Mouse (Mus musculus): ENCODE measurements around the gene Eif4g2. TPM values are rescaled to one million over a fixed set of nuclear protein-coding genes. Genes with fewer than 3 reads are reported as not detected.

Gene Eif4g2
- polyA plus RNA-seq, 1 experiment from 2014 or later: 913 TPM

DNA sequence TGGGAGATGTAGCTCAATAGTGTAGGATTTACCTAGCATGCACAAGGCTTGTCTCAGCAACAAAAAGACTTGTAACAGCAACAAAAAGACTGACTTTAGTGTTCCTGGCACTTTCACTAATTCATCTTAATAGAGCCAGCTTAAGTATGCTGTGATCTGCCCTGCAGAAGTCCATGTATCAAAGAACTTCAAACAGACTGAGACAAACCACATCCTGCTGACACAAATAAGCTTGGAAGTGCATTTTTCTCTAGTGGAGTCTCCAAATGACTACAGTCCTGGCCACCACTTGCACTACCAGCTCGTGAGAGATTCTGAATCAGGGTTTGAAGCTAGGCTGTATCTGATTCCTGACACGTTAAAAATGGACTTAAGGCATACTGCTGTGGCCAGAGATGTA lies 26.7 kb upstream of the Eif4g2 start:
- ATAC-seq (ENCODE audit: low read depth) (no peak), DNase-seq (ENCODE audit: low spot score) (no peak)
- no peak overlapping the region for H3K4me2 ChIP-seq (ENCODE audit: low read depth, low read length)
- H3K27ac ChIP-seq (replicated peaks; ENCODE audit: low read depth, low read length): no peak overlapping the region; the same call in 1 of the 2 replicates
- H3K9ac ChIP-seq (ENCODE audit: low read depth, low read length): no peak overlapping the region
- no peaks in the 10 kb centered on the region for H3K4me1 ChIP-seq (ENCODE audit: control insufficient read depth, insufficient read depth, low read length)
- H3K27me3 ChIP-seq (replicated peaks; ENCODE audit: control insufficient read depth, insufficient read depth, low read length): no peaks in the 10 kb centered on the region
- peaks cover 11% of the 10 kb centered on the region for H3K36me3 ChIP-seq (ENCODE audit: control insufficient read depth, insufficient read depth, low read length)
- WGBS: 70% methylated on average over 2 of the region's 2 CpGs
- no peak overlapping the region for H3K4me3 ChIP-seq (ENCODE audit: low read depth, low read length)
- H3K9me3 ChIP-seq (ENCODE audit: control insufficient read depth, low read length): no peaks in the 10 kb centered on the region

DNA sequence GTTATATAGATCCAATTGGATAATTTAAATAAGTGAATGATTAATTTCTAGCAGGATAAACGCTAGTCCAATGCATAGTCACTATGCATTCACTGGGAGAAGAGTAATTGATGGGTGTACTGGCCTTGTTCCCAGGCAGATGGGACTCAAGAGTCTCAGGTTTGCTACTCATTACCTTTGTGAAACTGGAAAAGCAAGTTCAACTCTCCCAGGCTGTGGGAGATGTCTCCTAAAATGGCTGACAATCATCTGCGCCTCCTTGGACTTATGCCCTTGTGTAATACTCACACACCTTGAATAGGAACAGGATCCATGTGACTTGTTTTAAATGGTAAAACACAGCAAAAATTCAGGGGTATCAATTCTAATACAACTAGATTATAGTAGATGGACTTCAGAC lies 26.3 kb upstream of the Eif4g2 start:
- no peak overlapping the region for H3K9ac ChIP-seq (ENCODE audit: low read depth, low read length)
- peak; percentile 58 for DNase-seq (ENCODE audit: low spot score)
- ATAC-seq (ENCODE audit: low read depth): no peak
- WGBS: 88% methylated on average over 2 of the region's 2 CpGs
- H3K4me2 ChIP-seq (ENCODE audit: low read depth, low read length): no peak overlapping the region
- peaks cover 8% of the 10 kb centered on the region for H3K36me3 ChIP-seq (ENCODE audit: control insufficient read depth, insufficient read depth, low read length)
- H3K9me3 ChIP-seq (ENCODE audit: control insufficient read depth, low read length): no peaks in the 10 kb centered on the region
- H3K27ac ChIP-seq (replicated peaks; ENCODE audit: low read depth, low read length): no peak overlapping the region
- H3K4me3 ChIP-seq (ENCODE audit: low read depth, low read length): no peak overlapping the region
- no peaks in the 10 kb centered on the region for H3K4me1 ChIP-seq (ENCODE audit: control insufficient read depth, insufficient read depth, low read length)
- H3K27me3 ChIP-seq (replicated peaks; ENCODE audit: control insufficient read depth, insufficient read depth, low read length): no peaks in the 10 kb centered on the region

- H3K9ac ChIP-seq (ENCODE audit: low read depth, low read length): no peak overlapping the region
- H3K4me3 ChIP-seq (ENCODE audit: low read depth, low read length): no peak overlapping the region
- no peaks in the 10 kb centered on the region for H3K4me1 ChIP-seq (ENCODE audit: control insufficient read depth, insufficient read depth, low read length)
- no peak for ATAC-seq (ENCODE audit: low read depth)
- H3K9me3 ChIP-seq (ENCODE audit: control insufficient read depth, low read length): no peaks in the 10 kb centered on the region
- no peaks in the 10 kb centered on the region for H3K27me3 ChIP-seq (replicated peaks; ENCODE audit: control insufficient read depth, insufficient read depth, low read length)
- H3K27ac ChIP-seq (replicated peaks; ENCODE audit: low read depth, low read length): no peak overlapping the region
- H3K4me2 ChIP-seq (ENCODE audit: low read depth, low read length): no peak overlapping the region
- DNase-seq (ENCODE audit: low spot score): no peak
- 96% methylated on average over 1 of the region's 1 CpGs for WGBS
- H3K36me3 ChIP-seq (ENCODE audit: control insufficient read depth, insufficient read depth, low read length): no peaks in the 10 kb centered on the region
These were observed 15.4 kb upstream of the Eif4g2 start for GRCm38 (mm10) chr7:111098196-111098595.

DNA sequence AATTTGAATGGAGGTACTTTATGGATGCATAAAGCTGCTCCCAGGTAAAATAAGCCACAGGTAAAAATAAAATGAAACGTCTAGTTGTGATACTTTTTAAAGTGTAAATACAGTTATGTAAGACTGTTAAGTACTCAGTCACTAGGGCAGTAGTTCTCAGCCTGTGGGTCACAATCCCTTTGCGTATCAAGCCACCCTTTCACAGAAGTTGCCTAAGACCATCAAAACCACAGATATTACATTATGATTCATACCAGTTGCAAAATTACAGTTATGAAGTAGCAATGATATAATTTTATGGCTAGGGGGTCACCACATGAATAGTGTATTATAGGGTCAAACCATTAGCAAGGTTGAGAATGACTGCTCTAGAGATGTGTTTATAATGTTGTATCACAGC lies 12.3 kb upstream of the Eif4g2 start:
- Histone ChIP-seq H3K4me3 (ENCODE audit: low read depth, low read length) (no peak overlapping the region), H3K4me1 (ENCODE audit: control insufficient read depth, insufficient read depth, low read length) (no peaks in the 10 kb centered on the region), H3K9me3 (ENCODE audit: control insufficient read depth, low read length) (no peaks in the 10 kb centered on the region), H3K27me3 (replicated peaks; ENCODE audit: control insufficient read depth, insufficient read depth, low read length) (no peaks in the 10 kb centered on the region), H3K27ac (replicated peaks; ENCODE audit: low read depth, low read length) (no peak overlapping the region), H3K4me2 (ENCODE audit: low read depth, low read length) (no peak overlapping the region), H3K9ac (ENCODE audit: low read depth, low read length) (no peak overlapping the region), H3K36me3 (ENCODE audit: control insufficient read depth, insufficient read depth, low read length) (no peaks in the 10 kb centered on the region)
- ATAC-seq (ENCODE audit: low read depth) (no peak), DNase-seq (ENCODE audit: low spot score) (no peak)
- WGBS: 73% methylated on average over 2 of the region's 2 CpGs

- Histone ChIP-seq H3K9ac (ENCODE audit: low read depth, low read length) (no peak overlapping the region), H3K4me3 (ENCODE audit: low read depth, low read length) (no peak overlapping the region), H3K27me3 (replicated peaks; ENCODE audit: control insufficient read depth, insufficient read depth, low read length) (no peaks in the 10 kb centered on the region), H3K27ac (replicated peaks; ENCODE audit: low read depth, low read length) (no peak overlapping the region), H3K4me2 (ENCODE audit: low read depth, low read length) (no peak overlapping the region), H3K36me3 (ENCODE audit: control insufficient read depth, insufficient read depth, low read length) (peaks cover 18% of the 10 kb centered on the region), H3K9me3 (ENCODE audit: control insufficient read depth, low read length) (no peaks in the 10 kb centered on the region), H3K4me1 (ENCODE audit: control insufficient read depth, insufficient read depth, low read length) (peaks cover 11% of the 10 kb centered on the region)
- DNase-seq (ENCODE audit: low spot score) (no peak), ATAC-seq (ENCODE audit: low read depth) (no peak)
These were observed 2.3 kb upstream of the Eif4g2 start for GRCm38 (mm10) chr7:111085153-111085552.

DNA sequence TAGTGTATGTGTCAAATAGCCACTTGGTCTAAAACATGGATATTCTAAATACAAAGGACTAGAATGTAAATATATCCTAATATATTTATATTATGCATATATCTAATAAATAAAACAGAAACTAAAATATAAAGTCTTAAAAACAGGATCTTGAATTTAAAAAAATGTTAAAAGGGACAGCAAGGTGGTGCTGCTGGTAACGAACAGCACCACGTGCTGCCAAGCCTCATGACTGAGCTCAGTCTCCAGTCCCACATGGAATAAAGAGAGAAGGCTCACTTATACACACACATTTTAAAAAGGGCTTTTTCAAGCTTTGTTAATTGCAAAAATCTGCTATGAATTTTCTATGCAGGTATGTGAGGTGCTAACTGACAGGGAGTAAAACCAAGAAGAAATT lies 1.6 kb upstream of the Eif4g2 start:
- H3K27me3 ChIP-seq (replicated peaks; ENCODE audit: control insufficient read depth, insufficient read depth, low read length): no peaks in the 10 kb centered on the region
- H3K36me3 ChIP-seq (ENCODE audit: control insufficient read depth, insufficient read depth, low read length): peaks cover 25% of the 10 kb centered on the region
- WGBS: 79% methylated on average over 2 of the region's 2 CpGs
- H3K9ac ChIP-seq (ENCODE audit: low read depth, low read length): no peak overlapping the region
- no peak for DNase-seq (ENCODE audit: low spot score)
- no peak overlapping the region for H3K27ac ChIP-seq (replicated peaks; ENCODE audit: low read depth, low read length)
- no peaks in the 10 kb centered on the region for H3K9me3 ChIP-seq (ENCODE audit: control insufficient read depth, low read length)
- ATAC-seq (ENCODE audit: low read depth): no peak
- H3K4me1 ChIP-seq (ENCODE audit: control insufficient read depth, insufficient read depth, low read length): peaks cover 16% of the 10 kb centered on the region
- no peak overlapping the region for H3K4me3 ChIP-seq (ENCODE audit: low read depth, low read length)
- H3K4me2 ChIP-seq (ENCODE audit: low read depth, low read length): no peak overlapping the region

GRCm38 (mm10) chr7:111083733-111084120 lies 897 bp upstream of the Eif4g2 start:
- peak overlapping the region; percentile 99 for H3K4me3 ChIP-seq (ENCODE audit: low read depth, low read length)
- H3K27ac ChIP-seq (replicated peaks; ENCODE audit: low read depth, low read length): peak overlapping the region; percentile 100
- peaks cover 32% of the 10 kb centered on the region for H3K36me3 ChIP-seq (ENCODE audit: control insufficient read depth, insufficient read depth, low read length)
- H3K4me1 ChIP-seq (ENCODE audit: control insufficient read depth, insufficient read depth, low read length): peaks cover 20% of the 10 kb centered on the region
- ATAC-seq (ENCODE audit: low read depth) (no peak), DNase-seq (ENCODE audit: low spot score) (peak; percentile 50)
- 6% methylated on average over 4 of the region's 4 CpGs for WGBS
- H3K27me3 ChIP-seq (replicated peaks; ENCODE audit: control insufficient read depth, insufficient read depth, low read length): no peaks in the 10 kb centered on the region
- peak overlapping the region; percentile 100 for H3K9ac ChIP-seq (ENCODE audit: low read depth, low read length)
- peak overlapping the region; percentile 80 for H3K4me2 ChIP-seq (ENCODE audit: low read depth, low read length)
- H3K9me3 ChIP-seq (ENCODE audit: control insufficient read depth, low read length): no peaks in the 10 kb centered on the region

GRCm38 (mm10) chr7:111082043-111082821 lies 598 bp downstream of the Eif4g2 start:
- Histone ChIP-seq H3K4me2 (ENCODE audit: low read depth, low read length) (peak overlapping the region; percentile 83), H3K27me3 (replicated peaks; ENCODE audit: control insufficient read depth, insufficient read depth, low read length) (no peaks in the 10 kb centered on the region), H3K4me3 (ENCODE audit: low read depth, low read length) (peak overlapping the region; percentile 99), H3K36me3 (ENCODE audit: control insufficient read depth, insufficient read depth, low read length) (peaks cover 47% of the 10 kb centered on the region), H3K9ac (ENCODE audit: low read depth, low read length) (peak overlapping the region; percentile 100), H3K27ac (replicated peaks; ENCODE audit: low read depth, low read length) (peak overlapping the region; percentile 100), H3K4me1 (ENCODE audit: control insufficient read depth, insufficient read depth, low read length) (peaks cover 20% of the 10 kb centered on the region), H3K9me3 (ENCODE audit: control insufficient read depth, low read length) (no peaks in the 10 kb centered on the region)
- peak; percentile 94 for DNase-seq (ENCODE audit: low spot score)
- under 1% methylated on average over 51 of the region's 83 CpGs for WGBS
- peak; percentile 74 for ATAC-seq (ENCODE audit: low read depth)

DNA sequence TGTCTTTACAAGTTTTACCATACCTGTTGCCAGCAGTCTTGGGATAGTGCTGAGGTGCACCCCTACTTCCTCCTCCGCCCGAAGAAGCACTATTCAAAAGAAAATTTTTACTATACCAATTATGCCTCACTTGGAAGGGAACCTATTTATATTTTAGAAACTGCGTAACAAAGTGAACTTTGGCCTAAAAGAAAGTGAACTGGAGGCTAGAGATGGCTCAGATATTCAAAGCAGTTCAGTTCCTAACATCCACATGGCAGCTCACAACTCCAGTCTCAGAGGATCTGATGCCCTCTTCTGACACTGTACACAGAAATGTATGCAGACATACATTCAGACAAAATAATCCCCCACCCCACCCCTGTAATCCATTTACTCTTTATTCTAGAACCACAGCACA lies 2.0 kb downstream of the Eif4g2 start:
- WGBS: 87% methylated on average over 3 of the region's 3 CpGs
- peaks cover 20% of the 10 kb centered on the region for H3K4me1 ChIP-seq (ENCODE audit: control insufficient read depth, insufficient read depth, low read length)
- DNase-seq (ENCODE audit: low spot score) (no peak), ATAC-seq (ENCODE audit: low read depth) (no peak)
- no peaks in the 10 kb centered on the region for H3K27me3 ChIP-seq (replicated peaks; ENCODE audit: control insufficient read depth, insufficient read depth, low read length)
- peak overlapping the region; percentile 99 for H3K4me3 ChIP-seq (ENCODE audit: low read depth, low read length)
- H3K9ac ChIP-seq (ENCODE audit: low read depth, low read length): peak overlapping the region; percentile 100
- peaks cover 60% of the 10 kb centered on the region for H3K36me3 ChIP-seq (ENCODE audit: control insufficient read depth, insufficient read depth, low read length)
- no peak overlapping the region for H3K27ac ChIP-seq (replicated peaks; ENCODE audit: low read depth, low read length)
- no peaks in the 10 kb centered on the region for H3K9me3 ChIP-seq (ENCODE audit: control insufficient read depth, low read length)
- H3K4me2 ChIP-seq (ENCODE audit: low read depth, low read length): peak overlapping the region; percentile 83
